Mouse (Mus musculus): Measurements from ENCODE around the gene Zfp618.

- TF ChIP-seq CTCF (IDR thresholded peaks at IDR 0.05; ENCODE audit: insufficient read depth, low read length) (no peak), POLR2A (IDR thresholded peaks at IDR 0.05; ENCODE audit: borderline replicate concordance, extremely low read depth, low read depth, low read length) (no peak)
Measured at GRCm38 (mm10) chr4:62974901-62975300, 9.5 kb downstream of the Zfp618 start.
